Mouse (Mus musculus): ENCODE measurements around the gene Crb3. TPM values are rescaled to one million over a fixed set of nuclear protein-coding genes. Genes with fewer than 3 reads are reported as not detected.

The Crb3 gene
- polyA plus RNA-seq, 1 experiment from 2014 or later: 33.0 TPM

- TF ChIP-seq CTCF (IDR thresholded peaks at IDR 0.05; ENCODE audit: low read depth) (peak; percentile 79), EP300 (IDR thresholded peaks at IDR 0.05; ENCODE audit: low read depth) (no peak)
- Histone ChIP-seq H3K27ac (ENCODE audit: low read depth) (peak overlapping the region; percentile 91), H3K4me3 (ENCODE audit: low read depth, low read length) (peak overlapping the region; percentile 75), H3K9me3 (ENCODE audit: low read length) (no peaks in the 10 kb centered on the region), H3K4me2 (ENCODE audit: low read depth, low read length) (peak overlapping the region; percentile 81), H3K4me1 (ENCODE audit: insufficient read depth) (peaks cover 28% of the 10 kb centered on the region), H3K9ac (replicated peaks) (peak overlapping the region; percentile 77), H3K27me3 (ENCODE audit: insufficient read depth, low read length) (peaks cover 32% of the 10 kb centered on the region), H3K36me3 (replicated peaks; ENCODE audit: insufficient read depth, low read length) (0 out of 2 replicates have a peak, but pooled peaks cover 2% of the 10 kb centered on the region)
- DNase-seq (peak; percentile 94), ATAC-seq (peak; percentile 86)
- under 1% methylated on average over 44 of the region's 44 CpGs for WGBS (ENCODE audit: insufficient replicate concordance)
These were observed 1.4 kb downstream of the Crb3 start for GRCm38 (mm10) chr17:57060231-57060801.

GRCm38 (mm10) chr17:57061069-57061468, 2.2 kb downstream of the Crb3 start:
- Histone ChIP-seq H3K4me2 (ENCODE audit: low read depth, low read length) (peak overlapping the region; percentile 81), H3K4me3 (ENCODE audit: low read depth, low read length) (0 out of 2 replicates have a peak overlapping the region, but pooled peaks have one; percentile 75), H3K27ac (ENCODE audit: low read depth) (no peak overlapping the region; the same call in 1 of the 2 replicates), H3K9ac (replicated peaks) (no peak overlapping the region), H3K4me1 (ENCODE audit: insufficient read depth) (peaks cover 25% of the 10 kb centered on the region), H3K36me3 (replicated peaks; ENCODE audit: insufficient read depth, low read length) (0 out of 2 replicates have a peak, but pooled peaks cover 5% of the 10 kb centered on the region), H3K9me3 (ENCODE audit: low read length) (no peaks in the 10 kb centered on the region), H3K27me3 (ENCODE audit: insufficient read depth, low read length) (peaks cover 32% of the 10 kb centered on the region)
- DNase-seq: no peak
- 33% methylated on average over 10 of the region's 10 CpGs for WGBS (ENCODE audit: insufficient replicate concordance)
- TF ChIP-seq EP300 (IDR thresholded peaks at IDR 0.05; ENCODE audit: low read depth): no peak
- TF ChIP-seq CTCF (IDR thresholded peaks at IDR 0.05; ENCODE audit: low read depth): no peak
- ATAC-seq: no peak

GRCm38 (mm10) chr17:57062011-57062521, 3.2 kb downstream of the Crb3 start:
- 2% methylated on average over 37 of the region's 39 CpGs for WGBS (ENCODE audit: insufficient replicate concordance)
- peak; percentile 10; the same call in 1 of the 2 replicates for ATAC-seq
- peak; percentile 78 for DNase-seq
- H3K9ac ChIP-seq (replicated peaks): peak overlapping the region; percentile 70
- H3K27me3 ChIP-seq (ENCODE audit: insufficient read depth, low read length): peaks cover 32% of the 10 kb centered on the region
- peak overlapping the region; percentile 86 for H3K27ac ChIP-seq (ENCODE audit: low read depth)
- H3K4me2 ChIP-seq (ENCODE audit: low read depth, low read length): peak overlapping the region; percentile 66
- no peaks in the 10 kb centered on the region for H3K9me3 ChIP-seq (ENCODE audit: low read length)
- H3K36me3 ChIP-seq (replicated peaks; ENCODE audit: insufficient read depth, low read length): 0 out of 2 replicates have a peak, but pooled peaks cover 7% of the 10 kb centered on the region
- peaks cover 25% of the 10 kb centered on the region for H3K4me1 ChIP-seq (ENCODE audit: insufficient read depth)
- H3K4me3 ChIP-seq (ENCODE audit: low read depth, low read length): peak overlapping the region; percentile 52
- TF ChIP-seq CTCF (IDR thresholded peaks at IDR 0.05; ENCODE audit: low read depth) (no peak), EP300 (IDR thresholded peaks at IDR 0.05; ENCODE audit: low read depth) (no peak)

- H3K36me3 ChIP-seq (replicated peaks; ENCODE audit: insufficient read depth, low read length): 0 out of 2 replicates have a peak, but pooled peaks cover 7% of the 10 kb centered on the region
- peak overlapping the region; percentile 66 for H3K4me2 ChIP-seq (ENCODE audit: low read depth, low read length)
- peak overlapping the region; percentile 70 for H3K9ac ChIP-seq (replicated peaks)
- TF ChIP-seq EP300 (IDR thresholded peaks at IDR 0.05; ENCODE audit: low read depth) (no peak), CTCF (IDR thresholded peaks at IDR 0.05; ENCODE audit: low read depth) (no peak)
- ATAC-seq (no peak), DNase-seq (no peak)
- no peaks in the 10 kb centered on the region for H3K9me3 ChIP-seq (ENCODE audit: low read length)
- 5% methylated on average over 22 of the region's 22 CpGs for WGBS (ENCODE audit: insufficient replicate concordance)
- peak overlapping the region; percentile 52 for H3K4me3 ChIP-seq (ENCODE audit: low read depth, low read length)
- peaks cover 32% of the 10 kb centered on the region for H3K27me3 ChIP-seq (ENCODE audit: insufficient read depth, low read length)
- peaks cover 25% of the 10 kb centered on the region for H3K4me1 ChIP-seq (ENCODE audit: insufficient read depth)
- peak overlapping the region; percentile 86 for H3K27ac ChIP-seq (ENCODE audit: low read depth)
These were observed 3.6 kb downstream of the Crb3 start for GRCm38 (mm10) chr17:57062548-57062947.

- 41% methylated on average over 8 of the region's 8 CpGs for WGBS (ENCODE audit: insufficient replicate concordance)
- peaks cover 22% of the 10 kb centered on the region for H3K4me1 ChIP-seq (ENCODE audit: insufficient read depth)
- peak overlapping the region; percentile 66 for H3K4me2 ChIP-seq (ENCODE audit: low read depth, low read length)
- TF ChIP-seq CTCF (IDR thresholded peaks at IDR 0.05; ENCODE audit: low read depth) (no peak), EP300 (IDR thresholded peaks at IDR 0.05; ENCODE audit: low read depth) (no peak)
- 0 out of 2 replicates have a peak, but pooled peaks cover 7% of the 10 kb centered on the region for H3K36me3 ChIP-seq (replicated peaks; ENCODE audit: insufficient read depth, low read length)
- no peak for ATAC-seq
- no peak overlapping the region for H3K27ac ChIP-seq (ENCODE audit: low read depth)
- H3K9ac ChIP-seq (replicated peaks): peak overlapping the region; percentile 70
- H3K4me3 ChIP-seq (ENCODE audit: low read depth, low read length): peak overlapping the region; percentile 52
- no peak for DNase-seq
- no peaks in the 10 kb centered on the region for H3K9me3 ChIP-seq (ENCODE audit: low read length)
- peaks cover 32% of the 10 kb centered on the region for H3K27me3 ChIP-seq (ENCODE audit: insufficient read depth, low read length)
These were observed 4.1 kb downstream of the Crb3 start for GRCm38 (mm10) chr17:57063031-57063430.

GRCm38 (mm10) chr17:57066908-57067307, 8.0 kb downstream of the Crb3 start:
- H3K9me3 ChIP-seq (ENCODE audit: low read length): no peaks in the 10 kb centered on the region
- H3K36me3 ChIP-seq (replicated peaks; ENCODE audit: insufficient read depth, low read length): 0 out of 2 replicates have a peak, but pooled peaks cover 7% of the 10 kb centered on the region
- TF ChIP-seq EP300 (IDR thresholded peaks at IDR 0.05; ENCODE audit: low read depth) (no peak), CTCF (IDR thresholded peaks at IDR 0.05; ENCODE audit: low read depth) (no peak)
- H3K4me1 ChIP-seq (ENCODE audit: insufficient read depth): peaks cover 2% of the 10 kb centered on the region; the same call in 1 of the 2 replicates
- WGBS (ENCODE audit: insufficient replicate concordance): 52% methylated on average over 5 of the region's 5 CpGs
- H3K4me2 ChIP-seq (ENCODE audit: low read depth, low read length): no peak overlapping the region
- ATAC-seq (no peak), DNase-seq (no peak)
- H3K4me3 ChIP-seq (ENCODE audit: low read depth, low read length): no peak overlapping the region
- peaks cover 12% of the 10 kb centered on the region for H3K27me3 ChIP-seq (ENCODE audit: insufficient read depth, low read length)
- no peak overlapping the region for H3K27ac ChIP-seq (ENCODE audit: low read depth)
- H3K9ac ChIP-seq (replicated peaks): no peak overlapping the region

Data from liver, postnatal 0 days (tissue).